Mouse (Mus musculus) thymus, adult 2 months (tissue): Measurements from ENCODE around the gene 1110008L16Rik. TPM values are rescaled to one million over a fixed set of nuclear protein-coding genes. Genes with fewer than 3 reads are reported as not detected.
A peak's percentile ranks its signal among the peaks of the same experiment; 100 is the strongest.

Experiments
- DNase-seq: peaks from one replicate; pipeline ENCODE4 v3.0.0; 2021
- H3K27ac ChIP-seq: fragments of 200-500 bp; 2 replicates; pipeline ENCODE4 v1.5.1; 2012; ENCODE audit warnings: low read length, control low read depth; ENCODE audit not compliant: control insufficient read depth, insufficient read depth
- H3K27me3 ChIP-seq: fragments of 200-500 bp; 2 replicates; pipeline ENCODE4 v1.6.1; 2012; ENCODE audit warnings: mild to moderate bottlenecking, low read length, moderate library complexity, mixed read lengths; ENCODE audit not compliant: control insufficient read depth, insufficient read depth
- H3K36me3 ChIP-seq: fragments of 200-500 bp; 2 replicates; pipeline ENCODE4 v1.6.1; 2012; ENCODE audit warnings: mild to moderate bottlenecking, low read length, moderate library complexity; ENCODE audit not compliant: control insufficient read depth, insufficient read depth
- H3K4me1 ChIP-seq: fragments of 200-500 bp; replicated peaks from 2 replicates; pipeline ENCODE4 v1.6.1; 2012; ENCODE audit warnings: low read length; ENCODE audit not compliant: control insufficient read depth, insufficient read depth
- H3K4me3 ChIP-seq: fragments of 200-500 bp; 2 replicates; pipeline ENCODE4 v1.5.1; 2012; ENCODE audit warnings: mild to moderate bottlenecking, low read length, control low read depth, moderate library complexity; ENCODE audit not compliant: control insufficient read depth, insufficient read depth
- CTCF ChIP-seq: fragments of 200-500 bp; IDR thresholded peaks from 2 replicates; pipeline ENCODE4 v1.5.1; 2012; ENCODE audit warnings: mild to moderate bottlenecking, control low read depth, low read length, moderate library complexity, borderline replicate concordance; ENCODE audit not compliant: control insufficient read depth, poor library complexity, insufficient read depth; ENCODE audit errors: extremely low read depth
- POLR2A ChIP-seq: fragments of 200-500 bp; IDR thresholded peaks from 2 replicates; pipeline ENCODE4 v1.6.1; 2012; ENCODE audit warnings: mild to moderate bottlenecking, low read length, control low read depth, moderate library complexity; ENCODE audit not compliant: control insufficient read depth, poor library complexity, insufficient read depth; ENCODE audit errors: extremely low read depth
- WGBS: fragments of 180-500 bp; shearing (Covaris S2); methylation state at CpG from one replicate; pipeline ENCODE4 v1.1.7; 2018; 5-methylcytosine and 5-hydroxymethylcytosine counted together
- polyA plus RNA-seq: library from polyadenylated mRNA; depleted of rRNA; stranded (reverse); fragments of >200 nt; gene quantifications from 2 replicates; pipeline ENCODE4 v1.2.3, GENCODE M21; 2012

The 1110008L16Rik gene
- polyA plus RNA-seq, 1 experiment = 6.7 TPM

DNA sequence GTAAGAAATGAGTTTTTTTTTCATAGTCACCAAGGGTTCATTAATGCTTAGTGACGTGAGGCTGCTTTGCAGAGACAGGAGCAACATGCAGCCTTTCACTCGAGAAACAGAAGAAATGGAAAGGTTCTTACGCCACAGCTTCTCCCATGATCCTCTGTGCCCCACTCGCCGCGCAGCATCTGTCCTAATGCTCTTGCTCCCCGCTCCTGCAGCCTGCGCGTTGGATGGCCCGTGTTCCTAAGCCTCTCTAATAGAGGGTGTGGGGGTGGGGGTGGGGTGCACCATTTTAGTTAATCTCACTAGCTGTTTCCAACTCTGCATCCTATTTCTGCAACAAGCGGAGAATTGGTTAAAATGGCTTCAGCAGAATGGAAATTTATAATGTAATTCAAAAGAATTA, 44.6 kb downstream of the 1110008L16Rik start:
- Histone ChIP-seq H3K27me3 (no peaks in the 10 kb centered on the region), H3K4me1 (no peaks in the 10 kb centered on the region), H3K4me3 (no peak overlapping the region), H3K27ac (no peak overlapping the region), H3K36me3 (no peaks in the 10 kb centered on the region)
- DNase-seq = no peak
- TF ChIP-seq CTCF = no peak
- TF ChIP-seq POLR2A = no peak
- 98% methylated on average over 11 of the region's 11 CpGs for WGBS

DNA sequence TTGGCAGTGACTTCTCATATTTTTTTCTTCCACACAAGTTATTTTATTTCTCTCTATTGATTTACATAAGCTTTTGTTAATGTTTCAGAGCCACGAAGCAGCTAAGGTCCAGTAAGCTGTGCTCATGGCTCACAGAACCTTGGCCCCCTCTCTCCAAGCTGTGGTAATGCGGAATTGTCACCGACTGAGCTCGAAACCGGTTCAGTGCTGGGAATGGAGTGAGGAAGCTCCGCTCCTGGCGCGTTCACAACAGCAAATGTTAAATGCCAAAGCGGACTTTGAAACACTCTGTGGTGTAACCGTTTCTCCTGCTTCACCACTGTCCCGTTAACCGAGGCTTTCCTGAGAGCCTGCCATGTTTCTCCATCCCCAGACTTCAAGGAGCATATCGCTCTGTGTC, 45.2 kb downstream of the 1110008L16Rik start:
- TF ChIP-seq POLR2A = no peak
- no peak for TF ChIP-seq CTCF
- Histone ChIP-seq H3K27me3 (no peaks in the 10 kb centered on the region), H3K4me3 (no peak overlapping the region), H3K27ac (no peak overlapping the region), H3K4me1 (no peaks in the 10 kb centered on the region), H3K36me3 (no peaks in the 10 kb centered on the region)
- no peak for DNase-seq
- 79% methylated on average over 13 of the region's 13 CpGs for WGBS

DNA sequence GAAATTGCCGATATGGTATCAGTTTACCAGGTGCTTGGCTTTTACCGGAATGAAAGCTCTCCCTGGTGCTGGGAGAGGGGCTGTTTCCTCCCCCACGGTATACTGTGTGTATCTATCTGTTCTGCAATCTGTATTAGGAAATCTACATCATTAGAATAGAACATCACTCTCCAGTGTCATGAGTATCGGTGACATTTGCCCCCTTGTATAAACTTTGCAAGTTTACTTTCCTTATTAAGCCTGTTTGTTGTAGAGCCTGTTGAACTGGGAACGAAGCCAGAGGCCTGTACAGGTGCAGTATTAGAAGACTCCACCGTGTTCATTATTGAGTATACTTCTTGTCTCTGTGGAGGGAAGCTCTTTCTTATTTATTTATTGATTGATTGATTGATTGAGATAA, 54.0 kb downstream of the 1110008L16Rik start:
- Histone ChIP-seq H3K27me3 (no peaks in the 10 kb centered on the region), H3K36me3 (no peaks in the 10 kb centered on the region), H3K27ac (no peak overlapping the region), H3K4me3 (no peak overlapping the region), H3K4me1 (peaks cover 10% of the 10 kb centered on the region)
- 90% methylated on average over 6 of the region's 6 CpGs for WGBS
- TF ChIP-seq POLR2A (no peak), CTCF (no peak)
- DNase-seq = no peak

DNA sequence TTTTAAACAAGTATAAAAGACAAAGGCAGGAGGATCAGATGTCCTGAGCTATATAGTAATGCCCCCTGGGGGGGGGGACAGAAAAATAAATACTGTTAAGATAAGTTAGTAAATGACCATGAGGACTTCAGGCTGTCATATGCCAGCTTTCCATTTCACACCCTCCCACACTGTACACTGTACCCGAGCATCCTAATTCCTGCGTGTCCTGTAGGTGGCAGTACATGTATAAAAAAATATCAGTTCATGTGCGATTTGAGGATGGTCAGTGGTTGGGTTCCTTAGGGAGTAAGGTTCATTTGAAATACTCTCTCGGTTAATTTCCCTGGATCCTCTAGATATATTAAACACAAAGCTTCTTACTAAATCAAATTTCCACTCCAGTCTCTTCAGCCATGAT, 55.5 kb downstream of the 1110008L16Rik start:
- TF ChIP-seq POLR2A (no peak), CTCF (no peak)
- no peaks in the 10 kb centered on the region for H3K36me3 ChIP-seq
- H3K27ac ChIP-seq = no peak overlapping the region
- no peaks in the 10 kb centered on the region for H3K27me3 ChIP-seq
- peaks cover 14% of the 10 kb centered on the region for H3K4me1 ChIP-seq
- peak; percentile 62 for DNase-seq
- 19% methylated on average over 4 of the region's 4 CpGs for WGBS
- H3K4me3 ChIP-seq = no peak overlapping the region

DNA sequence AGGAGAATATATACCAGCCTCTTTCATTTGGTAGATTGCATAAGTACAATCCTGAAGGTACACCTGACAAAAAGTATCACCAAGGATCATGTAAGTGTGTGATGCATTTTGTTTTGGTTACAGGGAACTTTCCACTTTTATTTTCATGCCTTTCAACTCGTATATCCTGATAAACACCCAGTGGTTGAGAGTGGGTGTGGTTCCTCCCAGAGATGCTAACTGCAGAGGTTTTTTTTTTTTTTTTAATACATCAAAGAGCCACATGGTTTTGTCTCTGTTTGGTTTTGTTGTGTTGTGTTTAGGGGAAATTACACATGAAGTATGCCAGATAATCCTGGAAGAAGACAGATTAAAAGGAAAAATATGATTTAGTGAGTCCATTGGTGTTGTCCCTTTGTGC, 57.9 kb downstream of the 1110008L16Rik start:
- DNase-seq = no peak
- Histone ChIP-seq H3K4me3 (no peak overlapping the region), H3K27me3 (no peaks in the 10 kb centered on the region), H3K36me3 (no peaks in the 10 kb centered on the region), H3K27ac (no peak overlapping the region), H3K4me1 (peaks cover 17% of the 10 kb centered on the region)
- WGBS = 0% methylated on average over 1 of the region's 1 CpGs
- no peak for TF ChIP-seq CTCF
- no peak for TF ChIP-seq POLR2A

DNA sequence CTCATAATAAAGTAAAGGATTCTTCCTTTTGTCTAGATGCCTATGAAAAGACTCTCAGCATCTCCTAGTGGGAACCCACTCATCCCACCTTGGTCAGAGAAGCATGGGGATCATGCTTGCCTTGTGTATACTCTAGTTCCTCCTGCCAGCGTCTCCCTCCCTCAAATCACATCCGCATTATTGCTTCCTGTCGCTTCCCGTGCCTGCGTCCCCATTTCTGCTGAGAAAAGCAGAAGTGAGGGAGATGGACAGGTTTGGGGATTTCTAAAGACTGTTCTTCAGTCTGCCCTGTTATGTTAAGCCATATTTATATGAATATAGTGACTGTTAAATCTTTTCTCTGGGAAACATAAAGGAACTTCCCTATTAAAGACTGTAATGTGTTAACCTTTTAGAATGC, 61.6 kb downstream of the 1110008L16Rik start:
- TF ChIP-seq CTCF = no peak
- no peak for TF ChIP-seq POLR2A
- 68% methylated on average over 5 of the region's 5 CpGs for WGBS
- Histone ChIP-seq H3K4me3 (no peak overlapping the region), H3K27me3 (no peaks in the 10 kb centered on the region), H3K4me1 (peaks cover 23% of the 10 kb centered on the region), H3K27ac (no peak overlapping the region), H3K36me3 (no peaks in the 10 kb centered on the region)
- no peak for DNase-seq

DNA sequence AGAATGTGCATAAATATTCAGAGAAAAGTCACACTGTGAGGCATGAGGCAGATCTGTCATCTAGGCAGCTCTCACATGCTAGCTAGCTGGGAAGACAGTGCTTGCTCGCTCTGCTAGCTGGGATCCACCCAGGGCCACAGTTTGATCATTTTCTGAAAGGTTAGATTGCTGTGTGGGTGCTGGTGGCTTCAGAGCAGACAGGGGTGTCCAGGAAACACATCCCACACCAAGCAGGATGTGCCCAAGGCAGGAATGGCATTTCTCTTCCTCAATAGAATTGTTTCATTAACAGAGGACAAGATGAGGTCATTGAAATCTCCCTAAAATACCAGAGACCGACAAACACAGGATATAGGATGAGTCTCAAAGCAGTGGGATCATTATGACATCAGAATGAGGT, 65.7 kb downstream of the 1110008L16Rik start:
- no peak for TF ChIP-seq POLR2A
- no peak for TF ChIP-seq CTCF
- H3K27me3 ChIP-seq = no peaks in the 10 kb centered on the region
- H3K36me3 ChIP-seq = no peaks in the 10 kb centered on the region
- no peak overlapping the region for H3K4me3 ChIP-seq
- WGBS = 76% methylated on average over 2 of the region's 2 CpGs
- peaks cover 24% of the 10 kb centered on the region for H3K4me1 ChIP-seq
- H3K27ac ChIP-seq = 0 out of 2 replicates have a peak overlapping the region, but pooled peaks have one; percentile 6
- no peak for DNase-seq
